Mouse (Mus musculus): Measurements from ENCODE around the gene Gsto2.

GRCm38 (mm10) chr19:47934636-47935238, 69.4 kb downstream of the Gsto2 start:
- TF ChIP-seq CTCF (IDR thresholded peaks at IDR 0.05; ENCODE audit: insufficient read depth, low read depth, low read length) (no peak), POLR2A (IDR thresholded peaks at IDR 0.05; ENCODE audit: insufficient read depth, low read depth, low read length) (no peak)

All from olfactory bulb, adult 2 months (tissue).